ENCODE assay signal across 7 mouse cellular contexts in genomic region chr2:25177685-25178084, GRCm38 (mm10). TPM values are rescaled to one million over a fixed set of nuclear protein-coding genes. Genes with fewer than 3 reads are reported as not detected.
DNase-seq lines count a peak whose midpoint lies in the region; ATAC-seq and TF ChIP-seq lines count a peak whose summit lies in the region.

No protein-coding gene starts in this region.

- no peaks in the 10 kb centered on the region for H3K27me3 ChIP-seq in forebrain, postnatal 0 days (ENCODE audit: insufficient read depth, low read length)
- no peaks in the 10 kb centered on the region; the same call in 1 of the 2 replicates for H3K27me3 ChIP-seq in stomach, postnatal 0 days (ENCODE audit: control insufficient read depth, insufficient read depth, low read length)

- peak; percentile 13 for ATAC-seq in forebrain, postnatal 0 days
- no peak for ATAC-seq in stomach, postnatal 0 days (ENCODE audit: low FRiP score, low TSS enrichment)

- peak overlapping the region; percentile 78 for H3K27ac ChIP-seq in forebrain, postnatal 0 days (ENCODE audit: low read depth, low read length)
- H3K27ac ChIP-seq in stomach, postnatal 0 days (replicated peaks): peak overlapping the region; percentile 63

- TF ChIP-seq EP300 in stomach, postnatal 0 days (optimal IDR thresholded peaks at IDR 0.05): no peak

- no peak for TF ChIP-seq CTCF in forebrain, postnatal 0 days (IDR thresholded peaks at IDR 0.05; ENCODE audit: low read depth)
- TF ChIP-seq CTCF in stomach, postnatal 0 days (IDR thresholded peaks at IDR 0.05; ENCODE audit: low read depth): no peak

- 11% methylated on average over 6 of the region's 6 CpGs for WGBS in forebrain, postnatal 0 days
- 21% methylated on average over 6 of the region's 6 CpGs for WGBS in stomach, postnatal 0 days

- H3K9me3 ChIP-seq in forebrain, postnatal 0 days (ENCODE audit: low read length): no peaks in the 10 kb centered on the region
- no peaks in the 10 kb centered on the region for H3K9me3 ChIP-seq in stomach, postnatal 0 days (ENCODE audit: control insufficient read depth, low read length)

- peak overlapping the region; percentile 15; the same call in 1 of the 2 replicates for H3K9ac ChIP-seq in forebrain, postnatal 0 days
- no peak overlapping the region for H3K9ac ChIP-seq in stomach, postnatal 0 days (ENCODE audit: low read length)

- 0 out of 2 replicates have a peak overlapping the region, but pooled peaks have one; percentile 13 for H3K4me2 ChIP-seq in forebrain, postnatal 0 days (ENCODE audit: low read depth)
- H3K4me2 ChIP-seq in stomach, postnatal 0 days (replicated peaks; ENCODE audit: low read depth): no peak overlapping the region

- no peak overlapping the region for H3K4me3 ChIP-seq in forebrain, postnatal 0 days (ENCODE audit: low read depth, low read length)
- H3K4me3 ChIP-seq in stomach, postnatal 0 days (ENCODE audit: low read depth, low read length): no peak overlapping the region

- H3K4me1 ChIP-seq in forebrain, postnatal 0 days (ENCODE audit: insufficient read depth): peaks cover 10% of the 10 kb centered on the region; the same call in 1 of the 2 replicates
- H3K4me1 ChIP-seq in stomach, postnatal 0 days (replicated peaks; ENCODE audit: control insufficient read depth, insufficient read depth): no peaks in the 10 kb centered on the region

- H3K36me3 ChIP-seq in forebrain, postnatal 0 days (ENCODE audit: insufficient read depth): no peaks in the 10 kb centered on the region
- H3K36me3 ChIP-seq in stomach, postnatal 0 days (ENCODE audit: control insufficient read depth, insufficient read depth, low read length): no peaks in the 10 kb centered on the region

- peak; percentile 73 for DNase-seq in testis, postnatal 10 days (ENCODE audit: low spot score)
- DNase-seq in testis, postnatal 14 days (ENCODE audit: low spot score): no peak
- DNase-seq in forebrain, postnatal 0 days: peak; percentile 57
- peak; percentile 61 to 63 for DNase-seq in kidney, adult 8-10 months
- DNase-seq in lung, postnatal 36 days: peak; percentile 80
- DNase-seq in stomach, postnatal 0 days (ENCODE audit: low spot score): peak; percentile 59
- no peak for DNase-seq in urinary bladder, postnatal 10 days (ENCODE audit: low spot score)

RNA-seq across cellular contexts. Expression of gene Nrarp, which starts 2.9 kb away (rescaled TPM):
- 38.2 and 40.0 TPM in 2 replicates for total RNA-seq in forebrain, postnatal 0 days (2014; rRNA removed)
- polyA plus RNA-seq in forebrain, postnatal 0 days (2015; fragmentation: Nextera tagmentation; extraction: Ambion mirVana): 17.0 and 17.8 TPM in 2 replicates
- polyA plus RNA-seq in stomach, postnatal 0 days (2015; fragmentation: Nextera tagmentation; extraction: Ambion mirVana): 25.3 and 25.6 TPM in 2 replicates

RNA-seq across cellular contexts. Expression of gene Tor4a, which starts 19.0 kb away (rescaled TPM):
- 1.7 and 3.3 TPM in 2 replicates for total RNA-seq in forebrain, postnatal 0 days (2014; rRNA removed)
- 0.92 and 1.2 TPM in 2 replicates for polyA plus RNA-seq in forebrain, postnatal 0 days (2015; fragmentation: Nextera tagmentation; extraction: Ambion mirVana)
- 13.1 and 13.7 TPM in 2 replicates for polyA plus RNA-seq in stomach, postnatal 0 days (2015; fragmentation: Nextera tagmentation; extraction: Ambion mirVana)

RNA-seq across cellular contexts. Expression of gene Nelfb, which starts 33.6 kb away (rescaled TPM):
- total RNA-seq in forebrain, postnatal 0 days (2014; rRNA removed): 94.6 and 115 TPM in 2 replicates
- 57.1 and 76.1 TPM in 2 replicates for polyA plus RNA-seq in forebrain, postnatal 0 days (2015; fragmentation: Nextera tagmentation; extraction: Ambion mirVana)
- polyA plus RNA-seq in stomach, postnatal 0 days (2015; fragmentation: Nextera tagmentation; extraction: Ambion mirVana): 58.6 and 59.1 TPM in 2 replicates

RNA-seq across cellular contexts. Expression of gene Stpg3, which starts 36.8 kb away (rescaled TPM):
- total RNA-seq in forebrain, postnatal 0 days (2014; rRNA removed): not detected in 2 replicates
- not detected in 2 replicates for polyA plus RNA-seq in forebrain, postnatal 0 days (2015; fragmentation: Nextera tagmentation; extraction: Ambion mirVana)
- polyA plus RNA-seq in stomach, postnatal 0 days (2015; fragmentation: Nextera tagmentation; extraction: Ambion mirVana): not detected in 2 replicates

RNA-seq across cellular contexts. Expression of gene Fam166a, which starts 40.9 kb away (rescaled TPM):
- not detected in 2 replicates for total RNA-seq in forebrain, postnatal 0 days (2014; rRNA removed)
- 0.94 TPM in 1 of 2 replicates, not detected in the other for polyA plus RNA-seq in forebrain, postnatal 0 days (2015; fragmentation: Nextera tagmentation; extraction: Ambion mirVana)
- 0.92 TPM in 1 of 2 replicates, not detected in the other for polyA plus RNA-seq in stomach, postnatal 0 days (2015; fragmentation: Nextera tagmentation; extraction: Ambion mirVana)

Comparison
In these comparisons a context has a peak if more than half of its experiments do, and no peak if none do; other contexts are left out.
1. DNase-seq: peak in testis, postnatal 10 days (single experiment), forebrain, postnatal 0 days (single experiment), kidney, adult 8-10 months (2 of 2), lung, postnatal 36 days (single experiment) and stomach, postnatal 0 days (single experiment); none in testis, postnatal 14 days (single experiment) and urinary bladder, postnatal 10 days (single experiment).